Mouse (Mus musculus): ENCODE data around the gene Gpx4.

The Gpx4 gene

GRCm38 (mm10) chr10:80103032-80103431 is 56.1 kb downstream of the Gpx4 start:
- no peak for DNase-seq (ENCODE audit: low read depth, low spot score)

GRCm38 (mm10) chr10:80104181-80104580 is 57.2 kb downstream of the Gpx4 start:
- DNase-seq (ENCODE audit: low read depth, low spot score) = no peak

- DNase-seq (ENCODE audit: low read depth, low spot score) = no peak
These were observed 58.5 kb downstream of the Gpx4 start, which contains the start of gene Sbno2 for GRCm38 (mm10) chr10:80105460-80105859. Sbno2 (minus strand) TSS chr10:80105571.

- DNase-seq (ENCODE audit: low read depth, low spot score) = no peak
These were observed 59.0 kb downstream of the Gpx4 start for GRCm38 (mm10) chr10:80105926-80106325.

Measured in mesoderm, embryonic 11.5 days (tissue).